Mouse (Mus musculus): ENCODE results near the gene Zfp984. TPM values are rescaled to one million over a fixed set of nuclear protein-coding genes. Genes with fewer than 3 reads are reported as not detected.
"Not testable (repeated sequence)": the region's sequence is repeated elsewhere in the genome, so short reads cannot be mapped to it uniquely, and the experiment has no call there.

The Zfp984 gene
- polyA plus RNA-seq, 1 experiment, result 6.8 TPM

DNA sequence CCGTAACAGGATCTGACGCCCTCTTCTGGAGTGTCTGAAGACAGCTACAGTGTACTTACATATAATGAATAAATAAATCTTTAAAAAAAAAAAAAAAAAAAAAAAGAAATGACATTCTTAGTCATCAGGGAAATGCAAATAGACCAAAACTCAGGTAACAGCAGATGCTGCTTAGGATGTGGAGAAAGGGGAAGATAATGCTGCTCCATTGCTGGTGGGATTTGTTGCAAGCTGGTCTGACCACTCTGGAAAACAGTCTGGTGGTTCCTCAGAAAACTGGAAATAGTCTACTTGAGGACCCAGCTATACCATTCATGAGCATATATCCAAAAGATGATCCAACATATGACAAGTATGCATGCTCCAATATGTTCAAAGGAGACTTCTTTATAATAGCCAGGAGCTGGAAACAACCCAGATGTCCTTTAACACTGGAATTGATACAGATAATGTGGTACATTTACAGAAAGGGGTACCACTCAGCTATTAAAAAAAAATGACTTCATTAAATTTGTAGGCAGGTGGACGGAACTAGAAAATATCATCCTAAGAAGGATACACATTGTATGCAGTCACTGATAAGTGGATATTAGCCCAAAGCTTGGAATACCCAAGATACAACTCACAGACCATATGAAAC, 15.4 kb downstream of the Zfp984 start:
- not testable (repeated sequence) for H3K4me3 ChIP-seq (ENCODE audit: insufficient read depth, low read depth, low read length); H3K27ac ChIP-seq (replicated peaks; ENCODE audit: low read depth, low read length); H3K4me1 ChIP-seq (ENCODE audit: control insufficient read depth, insufficient read depth, insufficient read length, low read length)

DNA sequence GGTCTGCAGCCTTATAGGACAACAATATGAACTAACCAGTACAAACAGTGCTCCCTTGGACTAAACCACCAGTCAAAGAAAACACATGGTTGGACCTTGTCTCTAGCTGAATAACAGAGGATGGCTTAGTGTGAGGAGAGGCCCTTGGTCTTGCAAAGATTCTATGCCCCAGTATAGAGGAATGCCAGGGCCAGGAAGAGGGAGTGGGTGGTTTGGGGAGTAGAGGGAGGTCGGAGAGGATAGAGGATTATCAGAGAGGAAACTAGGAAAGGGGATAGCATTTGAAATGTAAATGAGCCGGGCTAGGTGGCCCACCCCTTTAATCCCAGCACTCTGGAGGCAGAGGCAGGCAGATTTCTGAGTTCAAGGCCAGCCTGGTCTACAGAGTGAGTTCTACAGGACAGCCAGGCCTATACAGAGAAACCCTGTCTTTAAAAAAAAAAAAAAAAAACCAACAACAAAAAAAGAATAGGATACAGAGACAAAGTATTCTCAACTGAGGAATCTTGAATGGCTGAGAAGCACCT, 16.1 kb downstream of the Zfp984 start:
- not testable (repeated sequence) for H3K4me3 ChIP-seq (ENCODE audit: insufficient read depth, low read depth, low read length); H3K4me1 ChIP-seq (ENCODE audit: control insufficient read depth, insufficient read depth, insufficient read length, low read length)

DNA sequence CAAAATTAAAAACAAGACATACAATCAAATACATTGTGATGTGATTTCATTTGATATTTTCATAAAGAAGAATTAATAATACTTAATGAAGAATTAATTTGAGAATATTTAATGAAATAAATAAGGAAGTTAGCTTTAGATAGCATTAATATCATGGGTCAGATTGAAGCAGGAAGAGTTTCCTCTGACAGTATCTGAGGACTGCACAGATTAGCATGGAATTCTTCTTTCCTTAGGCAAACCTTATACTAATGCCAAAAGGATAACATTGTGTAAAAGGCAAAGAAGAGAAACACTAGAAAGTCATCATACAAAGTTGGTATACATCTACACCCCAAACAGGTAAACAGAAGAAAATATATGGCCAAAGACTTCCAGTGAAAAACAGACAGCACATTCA, 17.9 kb downstream of the Zfp984 start:
- H3K27ac ChIP-seq (replicated peaks; ENCODE audit: low read depth, low read length); H3K4me3 ChIP-seq (ENCODE audit: insufficient read depth, low read depth, low read length); H3K4me1 ChIP-seq (ENCODE audit: control insufficient read depth, insufficient read depth, insufficient read length, low read length): not testable (repeated sequence)

More for the DNA sequence above, 16.1 kb downstream of the Zfp984 start:
- not testable (repeated sequence) for H3K27ac ChIP-seq (replicated peaks; ENCODE audit: low read depth, low read length)

DNA sequence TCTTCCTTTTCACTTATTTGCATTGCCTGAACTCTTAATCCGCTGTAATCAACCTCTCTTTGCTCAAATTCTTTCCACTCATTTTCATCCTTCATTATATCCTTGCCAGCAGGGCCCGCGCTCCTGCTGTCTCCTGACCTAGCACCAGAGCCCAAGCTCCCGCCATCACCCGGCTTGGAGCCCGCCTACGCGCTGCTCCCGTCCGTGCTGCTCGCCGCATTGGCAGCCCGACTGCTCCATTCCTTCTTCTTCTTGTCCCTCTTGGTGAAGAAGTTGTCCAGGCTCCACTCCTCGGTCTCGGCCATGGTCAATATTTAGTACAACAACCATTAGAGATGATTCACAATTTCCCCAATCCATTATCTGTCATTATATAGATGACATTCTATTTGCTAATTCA, 63.3 kb downstream of the Zfp984 start:
- H3K27ac ChIP-seq (replicated peaks; ENCODE audit: low read depth, low read length); H3K4me1 ChIP-seq (ENCODE audit: control insufficient read depth, insufficient read depth, insufficient read length, low read length); H3K4me3 ChIP-seq (ENCODE audit: insufficient read depth, low read depth, low read length): not testable (repeated sequence)

DNA sequence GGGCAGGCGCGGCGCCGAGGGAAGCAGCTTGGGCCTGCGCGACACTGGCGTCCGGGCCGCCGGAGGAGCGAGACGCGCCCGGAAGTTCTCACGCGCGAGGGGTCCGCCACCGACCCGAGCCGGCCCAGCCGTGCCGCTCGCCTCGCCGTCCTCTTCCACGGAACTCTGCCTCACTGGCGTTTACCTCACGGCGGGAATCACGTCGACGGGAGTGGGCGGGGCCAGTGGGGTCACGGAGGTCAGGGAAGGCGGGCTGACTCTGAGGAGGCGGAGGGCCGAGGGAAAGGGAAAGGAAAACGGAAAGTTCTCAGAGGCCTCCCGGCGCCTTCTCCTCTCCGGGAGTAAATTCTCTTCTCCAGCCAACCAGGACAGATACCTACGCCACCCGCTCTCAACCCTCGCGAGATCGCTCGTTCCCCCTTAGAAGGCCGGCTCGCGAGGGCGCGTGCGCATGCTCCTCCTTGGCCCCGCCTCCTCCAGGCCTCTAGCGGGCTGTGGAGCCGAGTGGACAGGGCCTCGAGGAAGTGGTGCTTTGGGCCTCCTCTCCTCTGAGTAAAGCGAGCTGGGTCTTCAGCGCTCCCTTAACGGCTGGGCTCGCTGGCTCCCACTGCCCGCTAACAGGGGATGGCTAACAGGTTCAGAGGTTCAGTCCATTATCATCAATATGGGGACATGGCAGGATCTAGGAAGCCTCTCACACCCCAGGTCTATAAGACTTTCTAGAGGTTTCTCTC, 70.8 kb downstream of the Zfp984 start:
- not testable (repeated sequence) for H3K27ac ChIP-seq (replicated peaks; ENCODE audit: low read depth, low read length); H3K4me1 ChIP-seq (ENCODE audit: control insufficient read depth, insufficient read depth, insufficient read length, low read length)
- H3K4me3 ChIP-seq (ENCODE audit: insufficient read depth, low read depth, low read length), result peak overlapping the region; percentile 49

Other genes with a start within 250 kb of the Zfp984 start
- gene Zfp979, start 167.3 kb downstream of the Zfp984 start, polyA plus RNA-seq (2012; ENCODE audit: insufficient read depth, insufficient read length, missing spikeins), result 5.4 and 7.3 TPM in 2 replicates
- 0.79 and 0.92 TPM in 2 replicates for gene Zfp534, start 107.2 kb downstream of the Zfp984 start, polyA plus RNA-seq (2012; ENCODE audit: insufficient read depth, insufficient read length, missing spikeins)
- 3.2 and 5.6 TPM in 2 replicates for gene Zfp933, start 38.6 kb upstream of the Zfp984 start, polyA plus RNA-seq (2012; ENCODE audit: insufficient read depth, insufficient read length, missing spikeins)
- 4.0 and 10.3 TPM in 2 replicates for gene Miip, start 59.0 kb upstream of the Zfp984 start, polyA plus RNA-seq (2012; ENCODE audit: insufficient read depth, insufficient read length, missing spikeins)
- gene Fv1, start 59.2 kb upstream of the Zfp984 start, polyA plus RNA-seq (2012; ENCODE audit: insufficient read depth, insufficient read length, missing spikeins), result 3.3 and 5.8 TPM in 2 replicates
- 156 and 170 TPM in 2 replicates for gene Mfn2, start 94.9 kb upstream of the Zfp984 start, polyA plus RNA-seq (2012; ENCODE audit: insufficient read depth, insufficient read length, missing spikeins)
- gene Plod1, start 127.0 kb upstream of the Zfp984 start, polyA plus RNA-seq (2012; ENCODE audit: insufficient read depth, insufficient read length, missing spikeins), result 24.8 and 28.6 TPM in 2 replicates
- gene 2510039O18Rik, start 131.1 kb upstream of the Zfp984 start, polyA plus RNA-seq (2012; ENCODE audit: insufficient read depth, insufficient read length, missing spikeins), result 18.7 and 19.7 TPM in 2 replicates
- gene Nppb, start 176.0 kb upstream of the Zfp984 start, polyA plus RNA-seq (2012; ENCODE audit: insufficient read depth, insufficient read length, missing spikeins), result not detected in 2 replicates
- gene Nppa, start 190.9 kb upstream of the Zfp984 start, polyA plus RNA-seq (2012; ENCODE audit: insufficient read depth, insufficient read length, missing spikeins), result not detected in 2 replicates
- 5.0 and 5.7 TPM in 2 replicates for gene Clcn6, start 229.0 kb upstream of the Zfp984 start, polyA plus RNA-seq (2012; ENCODE audit: insufficient read depth, insufficient read length, missing spikeins)
- gene Mthfr, start 229.3 kb upstream of the Zfp984 start, polyA plus RNA-seq (2012; ENCODE audit: insufficient read depth, insufficient read length, missing spikeins), result 5.7 and 6.9 TPM in 2 replicates

All from brown adipose tissue, adult 24 weeks (tissue).